Mouse (Mus musculus) forebrain, embryonic 11.5 days (tissue): ENCODE measurements around the gene Mrps11. TPM values are rescaled to one million over a fixed set of nuclear protein-coding genes. Genes with fewer than 3 reads are reported as not detected.

Experiments
- ATAC-seq: fragments of 200-750 bp; cut with Nextera tagmentation; replicated peaks from 2 replicates; pipeline ENCODE4 v1.8.0; 2017; ENCODE audit warnings: moderate TSS enrichment; ENCODE audit not compliant: low FRiP score
- DNase-seq: peaks from one replicate; pipeline ENCODE4 v3.0.0-alpha.2; 2017; ENCODE audit warnings: low spot score
- H3K27ac ChIP-seq: fragments of 300-500 bp; sonication (generic); 2 replicates; pipeline ENCODE4 v1.5.1; 2014; ENCODE audit warnings: low read depth, low read length
- H3K27me3 ChIP-seq: fragments of 300-500 bp; sonication (generic); 2 replicates; pipeline ENCODE4 v1.6.1; 2014; ENCODE audit warnings: mild to moderate bottlenecking, low read length, mixed read lengths; ENCODE audit not compliant: control insufficient read depth, insufficient read depth
- H3K36me3 ChIP-seq: fragments of 300-500 bp; sonication (generic); 2 replicates; pipeline ENCODE4 v1.6.1; 2014; ENCODE audit warnings: mild to moderate bottlenecking, low read length, moderate library complexity, mixed read lengths; ENCODE audit not compliant: control insufficient read depth, insufficient read depth
- H3K4me1 ChIP-seq: fragments of 300-500 bp; sonication (generic); replicated peaks from 2 replicates; pipeline ENCODE4 v1.6.1; 2014; ENCODE audit warnings: low read length, mixed read lengths; ENCODE audit not compliant: control insufficient read depth, insufficient read depth
- H3K4me2 ChIP-seq: fragments of 300-500 bp; sonication (generic); 2 replicates; pipeline ENCODE4 v1.6.1; 2014; ENCODE audit warnings: low read depth, mild to moderate bottlenecking, low read length, moderate library complexity, mixed read lengths; ENCODE audit not compliant: severe bottlenecking
- H3K4me3 ChIP-seq: fragments of 300-500 bp; sonication (generic); 2 replicates; pipeline ENCODE4 v1.5.1; 2014; ENCODE audit warnings: low read depth, low read length
- H3K9ac ChIP-seq: fragments of 300-500 bp; sonication (generic); 2 replicates; pipeline ENCODE4 v1.6.1; 2014; ENCODE audit warnings: low read length
- H3K9me3 ChIP-seq: fragments of 300-500 bp; sonication (generic); 2 replicates; pipeline ENCODE4 v1.6.1; 2016; ENCODE audit warnings: low read length, mixed read lengths; ENCODE audit not compliant: control insufficient read depth
- WGBS: fragments of 180-500 bp; shearing (Covaris S2); extraction: QIAGEN DNeasy Blood & Tissue Kit; methylation state at CpG from one replicate; pipeline ENCODE4 v1.1.7; 2014; 5-methylcytosine and 5-hydroxymethylcytosine counted together
- polyA plus RNA-seq: library from polyadenylated mRNA; unstranded; fragments of >200 nt; fragmentation: Nextera tagmentation; extraction: Ambion mirVana; gene quantifications from 2 replicates; pipeline ENCODE4 v1.2.1, GENCODE M21; 2014

Mrps11 gene
- polyA plus RNA-seq, 1 experiment from 2014 or later: 81.4 TPM

DNA sequence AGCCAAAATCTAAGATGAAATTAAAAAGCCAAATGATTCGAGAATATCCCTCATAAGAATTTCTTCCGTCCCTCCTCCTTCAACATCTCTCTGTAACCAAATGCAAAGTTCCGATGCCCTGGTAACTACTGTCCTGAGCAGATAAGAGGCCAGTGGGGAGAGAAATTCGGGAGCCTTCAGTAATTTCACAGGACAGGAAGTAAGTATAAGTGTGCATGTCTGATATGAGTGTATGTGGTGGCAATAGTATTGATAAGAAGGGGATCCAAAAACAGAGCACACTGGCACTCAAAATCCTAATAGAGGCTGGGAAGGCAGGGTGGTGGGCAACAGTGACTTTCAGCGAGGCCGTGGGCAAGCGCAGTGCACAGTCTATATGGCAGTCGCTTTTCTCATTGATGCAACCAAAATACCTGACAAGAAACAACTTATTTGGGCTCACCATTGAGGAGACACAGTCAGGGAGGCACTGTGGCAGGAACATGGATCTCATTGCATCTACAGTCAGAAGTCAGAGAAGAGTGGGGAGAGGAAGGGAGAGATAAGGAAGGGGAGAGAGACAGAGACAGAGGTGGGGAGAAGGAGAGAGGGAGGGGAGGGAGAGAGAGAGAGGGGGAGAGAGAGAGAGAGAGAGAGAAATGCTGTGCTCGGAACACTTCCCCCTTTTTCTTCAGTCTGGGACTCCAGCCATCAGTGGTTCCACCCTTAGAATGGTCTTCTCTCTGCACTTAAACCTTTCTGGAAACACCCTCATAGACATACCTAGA lies 17.0 kb downstream of the Mrps11 start:
- 82% methylated on average over 9 of the region's 9 CpGs for WGBS

DNA sequence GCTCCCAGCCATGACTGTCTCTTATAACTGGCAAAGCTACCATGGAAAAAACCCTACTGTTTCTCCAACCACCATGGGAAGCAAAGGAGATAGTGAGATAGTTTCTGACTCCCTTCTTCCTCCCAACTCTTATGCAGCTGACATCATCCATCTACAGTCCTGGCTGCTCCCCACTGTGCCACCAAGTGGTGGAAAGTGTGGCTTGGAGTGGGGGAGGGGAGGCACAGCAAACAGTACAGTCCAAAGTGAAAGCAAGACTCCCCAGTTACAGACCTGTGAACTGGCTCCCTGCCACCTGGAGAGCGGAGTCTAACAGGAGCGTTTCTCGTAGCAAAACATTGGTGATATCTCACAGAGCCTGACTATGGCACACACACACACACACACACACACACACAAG lies 20.9 kb downstream of the Mrps11 start:
- no peaks in the 10 kb centered on the region for H3K36me3 ChIP-seq
- H3K27ac ChIP-seq: no peak overlapping the region
- no peaks in the 10 kb centered on the region for H3K9me3 ChIP-seq
- H3K9ac ChIP-seq: no peak overlapping the region
- no peaks in the 10 kb centered on the region for H3K27me3 ChIP-seq
- H3K4me1 ChIP-seq: no peaks in the 10 kb centered on the region
- ATAC-seq (no peak), DNase-seq (no peak)
- no peak overlapping the region for H3K4me2 ChIP-seq
- 89% methylated on average over 3 of the region's 3 CpGs for WGBS
- no peak overlapping the region for H3K4me3 ChIP-seq

More for the DNA sequence above, 17.0 kb downstream of the Mrps11 start:
- H3K27ac ChIP-seq: no peak overlapping the region
- ATAC-seq (no peak), DNase-seq (no peak)
- H3K9ac ChIP-seq: no peak overlapping the region
- no peak overlapping the region for H3K4me2 ChIP-seq
- no peaks in the 10 kb centered on the region for H3K27me3 ChIP-seq
- H3K9me3 ChIP-seq: no peaks in the 10 kb centered on the region
- no peaks in the 10 kb centered on the region for H3K36me3 ChIP-seq
- H3K4me1 ChIP-seq: no peaks in the 10 kb centered on the region
- no peak overlapping the region for H3K4me3 ChIP-seq

DNA sequence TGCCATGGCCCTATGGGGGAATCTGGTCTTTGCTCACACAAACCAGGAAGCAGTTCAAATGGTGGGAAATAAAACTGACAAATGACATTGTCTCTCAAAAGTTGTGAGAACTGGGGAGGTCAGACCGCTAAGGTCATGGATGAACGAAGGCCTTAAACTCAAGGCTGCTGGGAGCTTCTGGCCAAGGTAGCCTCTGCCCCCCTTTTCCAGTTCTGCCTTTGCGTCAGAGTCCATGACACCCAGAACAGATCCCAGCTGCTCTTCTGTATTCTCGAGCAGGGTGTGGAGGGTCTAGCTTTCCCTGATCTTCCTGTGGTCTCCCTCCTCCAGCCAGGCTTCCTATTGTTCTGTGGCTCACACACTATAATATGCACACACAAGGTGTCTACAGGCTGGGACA lies 24.3 kb downstream of the Mrps11 start:
- Histone ChIP-seq H3K4me2 (no peak overlapping the region), H3K9me3 (no peaks in the 10 kb centered on the region), H3K36me3 (no peaks in the 10 kb centered on the region), H3K4me1 (no peaks in the 10 kb centered on the region), H3K27ac (no peak overlapping the region), H3K27me3 (no peaks in the 10 kb centered on the region), H3K9ac (no peak overlapping the region), H3K4me3 (no peak overlapping the region)
- WGBS: 87% methylated on average over 4 of the region's 4 CpGs
- ATAC-seq (no peak), DNase-seq (no peak)

DNA sequence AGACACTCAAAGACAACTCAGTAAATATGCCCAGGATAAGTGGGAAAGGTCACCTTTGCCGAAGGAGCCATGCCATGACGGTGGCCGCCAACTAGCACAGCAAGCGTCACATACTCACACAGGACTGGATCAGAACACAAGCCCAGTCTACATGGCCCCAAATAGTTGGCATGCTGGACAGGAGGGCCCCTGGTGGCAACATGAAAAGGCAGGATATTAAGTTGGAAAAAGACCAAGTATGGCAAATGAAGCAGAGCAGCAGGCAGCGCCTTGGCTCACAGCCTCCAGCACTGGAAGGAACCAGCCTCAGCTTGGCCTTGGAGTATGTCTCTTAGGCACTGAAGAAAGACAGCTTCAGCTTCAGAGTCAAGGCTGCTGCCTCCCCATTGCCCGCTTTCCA lies 30.9 kb downstream of the Mrps11 start:
- H3K9ac ChIP-seq: no peak overlapping the region
- no peaks in the 10 kb centered on the region for H3K9me3 ChIP-seq
- no peaks in the 10 kb centered on the region for H3K27me3 ChIP-seq
- 85% methylated on average over 6 of the region's 6 CpGs for WGBS
- H3K36me3 ChIP-seq: no peaks in the 10 kb centered on the region
- H3K27ac ChIP-seq: no peak overlapping the region
- no peak overlapping the region for H3K4me2 ChIP-seq
- no peaks in the 10 kb centered on the region for H3K4me1 ChIP-seq
- DNase-seq: no peak
- H3K4me3 ChIP-seq: no peak overlapping the region
- no peak for ATAC-seq

DNA sequence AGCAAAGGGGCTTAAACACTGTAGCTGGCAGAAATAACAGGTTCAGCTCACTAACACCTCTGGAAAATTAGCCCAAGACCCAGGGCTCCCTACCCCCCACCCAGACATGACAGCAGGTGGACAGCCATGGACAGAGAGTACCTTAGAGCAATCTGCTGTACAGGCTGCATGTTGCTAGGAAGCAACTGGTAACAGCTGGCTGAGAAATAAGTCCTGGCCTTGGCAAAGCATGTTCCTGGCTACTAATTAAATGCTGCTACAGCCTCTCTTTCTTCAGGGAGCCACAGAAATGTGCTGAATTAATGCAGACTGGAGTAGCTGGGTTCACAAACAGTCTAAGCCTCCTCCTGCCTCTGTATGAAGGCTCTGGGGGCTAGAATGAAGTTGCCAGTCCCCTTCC lies 31.8 kb downstream of the Mrps11 start:
- no peak for ATAC-seq
- DNase-seq: no peak
- Histone ChIP-seq H3K36me3 (no peaks in the 10 kb centered on the region), H3K27ac (no peak overlapping the region), H3K4me2 (no peak overlapping the region), H3K4me3 (no peak overlapping the region), H3K9me3 (no peaks in the 10 kb centered on the region), H3K27me3 (no peaks in the 10 kb centered on the region), H3K9ac (no peak overlapping the region), H3K4me1 (no peaks in the 10 kb centered on the region)

DNA sequence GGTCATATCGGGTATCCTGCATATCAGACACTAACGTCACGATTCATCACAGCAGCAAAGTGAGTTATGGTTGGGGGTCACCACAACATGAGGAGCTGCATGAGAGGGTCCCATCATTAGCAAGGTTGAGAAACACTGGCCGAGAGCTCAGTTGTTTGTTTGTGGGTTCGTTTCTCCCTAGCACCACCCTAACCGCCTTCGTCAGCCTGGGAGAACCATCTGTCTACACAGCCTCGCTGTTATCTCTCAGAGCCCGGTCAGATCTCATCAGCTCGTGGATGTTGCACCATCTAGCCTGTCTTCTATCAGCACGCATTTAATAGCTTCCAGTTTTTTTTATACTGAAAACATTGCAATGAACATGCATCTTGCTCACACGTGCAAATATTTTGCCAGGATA lies 35.4 kb downstream of the Mrps11 start:
- Histone ChIP-seq H3K27ac (no peak overlapping the region), H3K27me3 (no peaks in the 10 kb centered on the region), H3K4me1 (no peaks in the 10 kb centered on the region), H3K4me3 (no peak overlapping the region), H3K4me2 (no peak overlapping the region), H3K9me3 (no peaks in the 10 kb centered on the region), H3K9ac (no peak overlapping the region), H3K36me3 (no peaks in the 10 kb centered on the region; the same call in 1 of the 2 replicates)
- no peak for DNase-seq
- ATAC-seq: no peak
- 89% methylated on average over 12 of the region's 12 CpGs for WGBS

DNA sequence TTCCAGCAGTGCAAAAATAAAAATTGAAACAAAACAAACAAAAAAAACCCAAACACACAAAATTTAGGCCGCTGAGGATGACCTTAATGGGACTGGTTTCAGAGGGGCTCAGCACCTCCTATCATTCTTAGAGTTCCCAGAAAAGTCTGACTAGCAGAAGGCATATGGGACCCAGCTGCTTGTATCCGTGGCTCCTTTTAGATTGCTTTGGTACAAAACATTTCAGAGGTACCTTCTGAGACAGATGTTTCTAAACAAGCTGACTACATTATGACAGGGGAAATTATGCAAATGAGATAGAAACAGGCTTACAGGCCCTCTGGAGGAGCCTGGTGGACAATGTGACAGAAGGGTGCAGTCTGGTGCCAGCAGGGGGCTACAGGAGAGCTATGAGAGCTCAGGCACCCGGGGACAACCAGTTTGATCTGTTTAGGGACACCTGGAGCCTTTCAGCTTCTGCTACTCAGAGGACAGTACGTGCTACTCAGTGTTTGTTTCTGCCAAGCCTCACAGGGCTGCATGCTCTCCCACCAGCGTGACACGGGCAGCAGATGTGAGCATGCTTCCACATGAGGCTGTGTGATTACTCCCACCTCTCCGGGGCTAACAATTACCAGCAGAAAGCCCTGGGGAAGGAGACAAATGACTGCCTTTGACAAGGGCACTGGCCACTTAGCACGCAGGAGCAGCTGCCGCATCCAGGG lies 43.9 kb downstream of the Mrps11 start:
- Histone ChIP-seq H3K27ac (no peak overlapping the region), H3K9ac (no peak overlapping the region), H3K4me3 (no peak overlapping the region), H3K4me1 (no peaks in the 10 kb centered on the region), H3K27me3 (no peaks in the 10 kb centered on the region), H3K4me2 (no peak overlapping the region), H3K36me3 (peaks cover 3% of the 10 kb centered on the region; the same call in 1 of the 2 replicates), H3K9me3 (no peaks in the 10 kb centered on the region)
- WGBS: 66% methylated on average over 9 of the region's 9 CpGs
- DNase-seq: no peak
- ATAC-seq: no peak

DNA sequence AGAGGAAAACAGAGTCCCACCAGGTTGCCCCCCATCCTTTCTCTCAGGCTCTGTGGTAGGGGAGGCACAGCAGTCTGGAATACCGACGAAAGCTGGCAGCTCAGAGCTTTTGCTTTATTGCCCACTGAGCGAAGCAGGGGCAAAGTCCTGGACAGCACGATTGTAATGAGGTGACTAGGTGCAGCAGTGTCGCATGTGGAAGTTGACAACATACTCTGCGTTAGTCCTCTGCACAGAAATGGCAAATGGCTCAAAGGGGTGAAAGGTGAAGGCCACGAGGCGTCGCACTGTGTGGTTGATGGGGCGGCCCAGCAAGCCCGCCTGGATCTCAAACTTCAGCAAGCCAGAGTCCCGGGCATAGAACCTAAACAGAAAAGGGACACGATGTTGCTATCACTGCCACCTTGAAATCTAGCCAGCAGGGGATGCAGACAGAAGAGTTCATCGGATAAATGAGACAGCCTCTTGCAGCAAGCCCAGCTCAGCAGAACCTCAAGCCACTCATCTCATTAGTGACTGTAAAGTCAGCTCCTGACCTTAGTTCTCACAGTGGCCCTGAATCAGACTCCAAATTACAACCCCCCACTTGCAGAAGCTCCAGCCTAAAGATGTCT lies 44.9 kb downstream of the Mrps11 start:
- Histone ChIP-seq H3K27me3 (no peaks in the 10 kb centered on the region), H3K9me3 (no peaks in the 10 kb centered on the region), H3K9ac (no peak overlapping the region), H3K4me2 (no peak overlapping the region), H3K4me1 (no peaks in the 10 kb centered on the region), H3K4me3 (no peak overlapping the region), H3K36me3 (peaks cover 3% of the 10 kb centered on the region; the same call in 1 of the 2 replicates), H3K27ac (no peak overlapping the region)
- 91% methylated on average over 14 of the region's 14 CpGs for WGBS
- DNase-seq: no peak
- ATAC-seq: no peak
